Mouse (Mus musculus): Measurements from ENCODE around the gene Arhgap24.

DNA sequence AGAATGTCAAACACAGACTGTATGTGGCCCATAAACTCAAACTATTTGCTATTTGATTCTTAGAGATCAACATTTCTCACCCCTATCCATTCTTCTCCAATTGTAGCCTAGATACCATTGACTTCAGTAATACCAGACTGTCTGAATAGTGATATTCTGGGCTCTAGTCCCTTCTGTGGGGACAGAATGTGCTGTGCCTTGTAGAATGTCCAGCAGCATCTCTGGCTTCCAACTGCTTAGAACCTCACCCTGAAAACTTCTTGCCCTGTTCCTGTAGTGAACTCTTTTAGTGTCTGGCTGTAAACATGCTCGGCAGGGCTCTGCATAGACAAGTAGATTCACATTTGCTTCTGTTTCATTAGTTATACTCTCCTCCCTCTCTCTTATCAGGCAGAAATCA lies 110.2 kb downstream of the Arhgap24 start:
- TF ChIP-seq POLR2A (IDR thresholded peaks at IDR 0.05; ENCODE audit: low read depth, low read length) (no peak), CTCF (IDR thresholded peaks at IDR 0.05; ENCODE audit: extremely low read depth, insufficient read depth, insufficient read length, insufficient replicate concordance) (no peak)

Data from spleen, adult 2 months (tissue).